Mouse (Mus musculus): Measurements from ENCODE around the gene Mex3d. TPM values are rescaled to one million over a fixed set of nuclear protein-coding genes. Genes with fewer than 3 reads are reported as not detected.
A peak's percentile ranks its signal among the peaks of the same experiment; 100 is the strongest.

Gene Mex3d
- total and polyA plus RNA-seq, 2 experiments from 2014 or later = 2.9 to 20.0 TPM

DNA sequence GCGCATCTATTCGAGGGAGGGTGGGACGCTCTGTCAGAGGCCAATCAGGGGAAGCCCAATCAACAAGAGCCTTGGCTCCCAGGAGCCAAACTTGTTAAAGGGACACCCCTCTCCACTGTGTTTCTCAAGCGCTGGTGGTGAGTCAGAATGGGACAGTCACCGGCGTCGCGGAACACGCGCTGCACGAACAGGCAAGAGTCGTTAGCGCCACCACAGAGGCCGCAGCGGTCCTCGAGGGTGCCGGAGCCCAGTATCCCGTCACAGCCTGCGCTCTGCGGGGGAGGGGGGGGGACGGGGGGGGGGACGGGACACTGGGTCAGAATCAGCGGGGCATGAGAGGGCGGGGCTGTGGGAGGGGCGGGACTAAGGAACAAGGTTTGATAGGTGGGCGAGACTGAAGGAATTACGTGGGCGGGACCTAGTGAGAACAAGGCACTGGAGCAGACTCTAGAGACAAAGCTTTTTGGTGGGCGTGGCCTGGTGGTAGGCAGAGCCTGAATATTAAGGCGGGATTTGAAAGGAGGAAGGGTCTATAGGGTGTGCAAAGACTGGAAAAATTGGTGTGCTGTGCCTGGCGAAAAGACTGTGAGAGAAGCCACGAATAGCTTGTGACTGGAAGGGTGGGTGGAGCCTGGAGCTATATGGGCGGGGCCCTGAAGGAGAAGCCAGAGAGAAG is 44.6 kb downstream of the Mex3d start:
- no peak overlapping the region for H3K27ac ChIP-seq (ENCODE audit: low read depth)
- H3K4me2 ChIP-seq (ENCODE audit: low read depth, low read length) = peak overlapping the region; percentile 41
- H3K4me3 ChIP-seq (ENCODE audit: low read depth, low read length) = peak overlapping the region; percentile 16
- DNase-seq (ENCODE audit: low spot score) (peak; percentile 64), ATAC-seq (ENCODE audit: insufficient read depth, low read depth) (peak; percentile 42)
- no peaks in the 10 kb centered on the region for H3K36me3 ChIP-seq (replicated peaks; ENCODE audit: control insufficient read depth, insufficient read depth, low read length)
- no peak overlapping the region for H3K9ac ChIP-seq (replicated peaks; ENCODE audit: low read depth, low read length)
- WGBS = 2% methylated on average over 30 of the region's 33 CpGs
- H3K9me3 ChIP-seq (replicated peaks; ENCODE audit: control insufficient read depth, low read length) = no peaks in the 10 kb centered on the region
- no peak for TF ChIP-seq CTCF (IDR thresholded peaks at IDR 0.05; ENCODE audit: low read depth)
- no peak for TF ChIP-seq EP300 (IDR thresholded peaks at IDR 0.05; ENCODE audit: low read depth)
- peaks cover 55% of the 10 kb centered on the region for H3K27me3 ChIP-seq (ENCODE audit: control insufficient read depth, insufficient read depth, low read length)
- peaks cover 23% of the 10 kb centered on the region for H3K4me1 ChIP-seq (ENCODE audit: control insufficient read depth, insufficient read depth)

- Histone ChIP-seq H3K9me3 (replicated peaks; ENCODE audit: control insufficient read depth, low read length) (no peaks in the 10 kb centered on the region), H3K27ac (ENCODE audit: low read depth) (no peak overlapping the region), H3K4me1 (ENCODE audit: control insufficient read depth, insufficient read depth) (peaks cover 18% of the 10 kb centered on the region), H3K4me3 (ENCODE audit: low read depth, low read length) (peak overlapping the region; percentile 16), H3K9ac (replicated peaks; ENCODE audit: low read depth, low read length) (no peak overlapping the region), H3K36me3 (replicated peaks; ENCODE audit: control insufficient read depth, insufficient read depth, low read length) (no peaks in the 10 kb centered on the region), H3K4me2 (ENCODE audit: low read depth, low read length) (peak overlapping the region; percentile 41), H3K27me3 (ENCODE audit: control insufficient read depth, insufficient read depth, low read length) (peaks cover 53% of the 10 kb centered on the region)
- TF ChIP-seq EP300 (IDR thresholded peaks at IDR 0.05; ENCODE audit: low read depth) = no peak
- no peak for TF ChIP-seq CTCF (IDR thresholded peaks at IDR 0.05; ENCODE audit: low read depth)
- DNase-seq (ENCODE audit: low spot score) (no peak), ATAC-seq (ENCODE audit: insufficient read depth, low read depth) (no peak)
- 6% methylated on average over 26 of the region's 26 CpGs for WGBS
These were observed 45.1 kb downstream of the Mex3d start for GRCm38 (mm10) chr10:80342305-80342748.

DNA sequence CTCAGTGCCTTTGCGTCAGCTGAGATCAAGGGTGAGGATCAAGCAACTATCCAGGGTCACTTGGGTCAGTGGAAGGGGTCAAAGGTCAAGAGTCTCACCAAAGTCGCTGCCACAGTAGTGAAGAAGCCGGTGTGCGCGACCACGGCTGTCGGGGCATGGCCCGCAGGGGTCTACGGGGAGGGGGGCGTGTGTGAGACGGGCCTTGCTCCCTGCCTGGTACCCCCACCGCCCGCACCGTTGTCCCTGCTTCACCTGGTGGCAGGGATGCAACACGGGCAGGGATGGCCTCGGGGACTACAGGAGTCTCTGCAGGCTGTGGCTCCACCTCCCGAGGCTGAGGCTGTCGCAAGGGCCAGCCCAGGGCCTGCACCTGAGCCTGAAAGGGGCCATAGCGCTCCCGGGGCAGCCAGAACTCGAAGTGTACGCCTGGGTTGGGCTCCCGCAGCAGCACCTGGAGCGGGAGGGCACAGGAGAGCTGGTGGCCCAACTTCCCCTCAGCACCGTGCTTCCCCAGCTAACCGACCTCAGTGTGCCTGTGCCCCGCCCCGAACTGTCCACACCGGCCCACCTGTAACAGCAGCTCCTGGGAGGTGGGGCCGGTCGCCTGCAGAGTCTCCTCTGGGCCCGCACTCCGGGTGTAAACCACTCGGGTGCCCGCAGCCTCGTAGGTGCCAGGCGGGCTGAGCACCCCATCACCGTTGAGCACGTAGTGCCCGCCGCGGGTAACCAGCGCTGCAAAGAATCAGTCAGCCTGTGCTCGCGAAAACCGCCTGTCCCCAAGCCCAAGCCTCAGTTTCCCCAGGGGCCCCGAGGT is 45.8 kb downstream of the Mex3d start:
- Histone ChIP-seq H3K4me1 (ENCODE audit: control insufficient read depth, insufficient read depth) (peaks cover 16% of the 10 kb centered on the region), H3K36me3 (replicated peaks; ENCODE audit: control insufficient read depth, insufficient read depth, low read length) (no peaks in the 10 kb centered on the region), H3K27me3 (ENCODE audit: control insufficient read depth, insufficient read depth, low read length) (peaks cover 51% of the 10 kb centered on the region), H3K4me3 (ENCODE audit: low read depth, low read length) (peak overlapping the region; percentile 16; the same call in 1 of the 2 replicates), H3K9ac (replicated peaks; ENCODE audit: low read depth, low read length) (no peak overlapping the region), H3K27ac (ENCODE audit: low read depth) (no peak overlapping the region), H3K9me3 (replicated peaks; ENCODE audit: control insufficient read depth, low read length) (no peaks in the 10 kb centered on the region), H3K4me2 (ENCODE audit: low read depth, low read length) (peak overlapping the region; percentile 41; the same call in 1 of the 2 replicates)
- no peak for TF ChIP-seq CTCF (IDR thresholded peaks at IDR 0.05; ENCODE audit: low read depth)
- no peak for TF ChIP-seq EP300 (IDR thresholded peaks at IDR 0.05; ENCODE audit: low read depth)
- no peak for ATAC-seq (ENCODE audit: insufficient read depth, low read depth)
- WGBS = 11% methylated on average over 47 of the region's 47 CpGs
- DNase-seq (ENCODE audit: low spot score) = no peak

DNA sequence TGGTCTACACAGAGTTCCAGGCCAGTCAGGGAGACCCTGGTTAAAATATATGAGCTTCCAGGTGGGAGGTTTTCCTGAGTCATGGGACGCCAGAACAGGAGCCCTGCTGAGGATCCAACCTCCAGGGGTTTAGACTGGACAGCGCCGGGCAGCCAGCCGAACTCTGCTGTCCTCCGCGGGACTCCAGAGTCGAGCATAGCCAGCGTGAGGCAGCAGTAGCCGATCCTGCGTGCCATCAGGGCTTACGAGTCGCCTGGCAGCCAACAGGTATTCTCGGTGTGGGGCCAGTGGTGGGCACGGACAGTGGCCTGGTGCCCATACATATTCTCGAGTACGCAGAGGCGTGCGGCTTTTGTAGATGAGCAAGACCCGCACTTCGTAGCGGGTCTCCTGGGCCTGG is 46.4 kb downstream of the Mex3d start:
- Histone ChIP-seq H3K4me3 (ENCODE audit: low read depth, low read length) (no peak overlapping the region), H3K9me3 (replicated peaks; ENCODE audit: control insufficient read depth, low read length) (no peaks in the 10 kb centered on the region), H3K4me2 (ENCODE audit: low read depth, low read length) (no peak overlapping the region), H3K27me3 (ENCODE audit: control insufficient read depth, insufficient read depth, low read length) (peaks cover 51% of the 10 kb centered on the region), H3K9ac (replicated peaks; ENCODE audit: low read depth, low read length) (no peak overlapping the region), H3K27ac (ENCODE audit: low read depth) (no peak overlapping the region), H3K4me1 (ENCODE audit: control insufficient read depth, insufficient read depth) (peaks cover 16% of the 10 kb centered on the region), H3K36me3 (replicated peaks; ENCODE audit: control insufficient read depth, insufficient read depth, low read length) (no peaks in the 10 kb centered on the region)
- no peak for DNase-seq (ENCODE audit: low spot score)
- WGBS = 42% methylated on average over 21 of the region's 21 CpGs
- ATAC-seq (ENCODE audit: insufficient read depth, low read depth) = no peak
- no peak for TF ChIP-seq EP300 (IDR thresholded peaks at IDR 0.05; ENCODE audit: low read depth)
- no peak for TF ChIP-seq CTCF (IDR thresholded peaks at IDR 0.05; ENCODE audit: low read depth)

- no peak overlapping the region for H3K4me2 ChIP-seq (ENCODE audit: low read depth, low read length)
- DNase-seq (ENCODE audit: low spot score) = peak; percentile 59
- peaks cover 15% of the 10 kb centered on the region for H3K4me1 ChIP-seq (ENCODE audit: control insufficient read depth, insufficient read depth)
- no peaks in the 10 kb centered on the region for H3K36me3 ChIP-seq (replicated peaks; ENCODE audit: control insufficient read depth, insufficient read depth, low read length)
- H3K27me3 ChIP-seq (ENCODE audit: control insufficient read depth, insufficient read depth, low read length) = peaks cover 43% of the 10 kb centered on the region
- no peak overlapping the region for H3K27ac ChIP-seq (ENCODE audit: low read depth)
- no peaks in the 10 kb centered on the region for H3K9me3 ChIP-seq (replicated peaks; ENCODE audit: control insufficient read depth, low read length)
- TF ChIP-seq EP300 (IDR thresholded peaks at IDR 0.05; ENCODE audit: low read depth) (no peak), CTCF (IDR thresholded peaks at IDR 0.05; ENCODE audit: low read depth) (peak; percentile 92)
- 21% methylated on average over 19 of the region's 19 CpGs for WGBS
- H3K9ac ChIP-seq (replicated peaks; ENCODE audit: low read depth, low read length) = no peak overlapping the region
- ATAC-seq (ENCODE audit: insufficient read depth, low read depth) = peak; percentile 42
- no peak overlapping the region for H3K4me3 ChIP-seq (ENCODE audit: low read depth, low read length)
These were observed 47.3 kb downstream of the Mex3d start for GRCm38 (mm10) chr10:80339941-80340750.
